Mouse (Mus musculus) hindbrain, embryonic 10.5 days (tissue): ENCODE measurements around the gene Farp1. TPM values are rescaled to one million over a fixed set of nuclear protein-coding genes. Genes with fewer than 3 reads are reported as not detected.
"Not testable (repeated sequence)": the region's sequence is repeated elsewhere in the genome, so short reads cannot be mapped to it uniquely, and the experiment has no call there.

Source experiments
- DNase-seq: peaks from one replicate; pipeline ENCODE4 v3.0.0-alpha.2; 2017; ENCODE audit warnings: low spot score
- H3K27ac ChIP-seq: fragments of 300-500 bp; sonication (generic); 2 replicates; pipeline ENCODE4 v1.5.1; 2016; ENCODE audit warnings: mild to moderate bottlenecking, moderate library complexity
- H3K27me3 ChIP-seq: fragments of 300-500 bp; sonication (generic); 2 replicates; pipeline ENCODE4 v1.6.1; 2016; ENCODE audit warnings: mild to moderate bottlenecking; ENCODE audit not compliant: poor library complexity, insufficient read depth, severe bottlenecking
- H3K36me3 ChIP-seq: fragments of 300-500 bp; sonication (generic); 2 replicates; pipeline ENCODE4 v1.6.1; 2016; ENCODE audit warnings: mild to moderate bottlenecking, moderate library complexity
- H3K4me1 ChIP-seq: fragments of 300-500 bp; sonication (generic); replicated peaks from 2 replicates; pipeline ENCODE4 v1.6.1; 2016; ENCODE audit warnings: mild to moderate bottlenecking
- H3K4me3 ChIP-seq: fragments of 300-500 bp; sonication (generic); 2 replicates; pipeline ENCODE4 v1.5.1; 2016; ENCODE audit warnings: mild to moderate bottlenecking, moderate library complexity
- H3K9me3 ChIP-seq: fragments of 300-500 bp; sonication (generic); 2 replicates; pipeline ENCODE4 v1.6.1; 2016; ENCODE audit warnings: mild to moderate bottlenecking, moderate library complexity
- WGBS: fragments of 180-500 bp; shearing (Covaris S2); methylation state at CpG from one replicate; pipeline ENCODE4 v1.1.7; 2016; 5-methylcytosine and 5-hydroxymethylcytosine counted together
- polyA plus RNA-seq: library from polyadenylated mRNA; unstranded; fragments of >200 nt; fragmentation: Nextera tagmentation; extraction: Ambion mirVana; gene quantifications from 2 replicates; pipeline ENCODE4 v1.2.1, GENCODE M21; 2016

Farp1 gene
- polyA plus RNA-seq, 1 experiment from 2014 or later = 25.2 TPM

DNA sequence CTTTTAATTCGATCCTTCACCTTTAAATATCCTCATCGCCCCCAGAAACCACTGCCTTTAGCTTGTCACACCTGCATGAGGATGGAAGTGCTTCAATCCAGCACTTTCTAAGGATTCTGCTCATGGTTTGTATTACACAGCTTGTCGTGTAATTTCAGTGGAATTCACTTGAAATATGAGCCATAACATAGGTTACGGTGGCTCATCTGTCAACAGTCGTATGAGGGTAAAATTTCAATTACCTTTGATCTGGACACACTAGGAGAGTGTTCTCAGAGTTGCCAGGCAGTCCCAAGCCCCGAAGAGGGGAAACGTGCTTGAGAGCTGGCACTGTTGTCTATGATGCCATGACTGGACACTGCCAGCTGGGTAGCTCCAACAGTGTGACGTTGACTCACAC lies 77.1 kb downstream of the Farp1 start:
- peak overlapping the region; percentile 45; the same call in 1 of the 2 replicates for H3K27ac ChIP-seq
- no peaks in the 10 kb centered on the region for H3K27me3 ChIP-seq
- H3K4me3 ChIP-seq = no peak overlapping the region
- H3K36me3 ChIP-seq = peaks cover 15% of the 10 kb centered on the region
- no peak for DNase-seq
- H3K4me1 ChIP-seq = peaks cover 47% of the 10 kb centered on the region
- WGBS = 75% methylated on average over 8 of the region's 8 CpGs
- no peaks in the 10 kb centered on the region for H3K9me3 ChIP-seq

DNA sequence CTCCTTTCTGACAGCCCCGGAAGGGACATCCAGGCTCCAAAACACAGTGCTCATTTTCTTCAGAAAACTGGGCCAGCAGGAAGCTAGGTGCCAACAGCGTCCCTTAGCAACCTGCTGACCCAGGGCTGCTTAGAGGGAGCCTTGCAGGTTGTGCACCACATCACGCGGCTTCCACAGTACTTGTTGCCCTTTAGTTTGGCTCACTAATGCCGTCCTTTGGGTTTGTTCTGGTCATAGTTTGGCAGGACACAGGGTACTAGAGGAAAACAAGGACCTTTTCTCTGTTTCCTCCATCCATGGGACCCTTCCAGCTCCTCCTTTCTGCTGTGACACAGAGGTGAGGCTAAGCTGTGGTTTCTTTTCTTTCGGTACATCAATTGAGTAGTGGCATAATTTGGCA lies 78.8 kb downstream of the Farp1 start:
- Histone ChIP-seq H3K4me3 (no peak overlapping the region), H3K4me1 (peaks cover 33% of the 10 kb centered on the region), H3K36me3 (peaks cover 16% of the 10 kb centered on the region), H3K9me3 (no peaks in the 10 kb centered on the region), H3K27me3 (no peaks in the 10 kb centered on the region), H3K27ac (no peak overlapping the region)
- no peak for DNase-seq
- 83% methylated on average over 6 of the region's 6 CpGs for WGBS

DNA sequence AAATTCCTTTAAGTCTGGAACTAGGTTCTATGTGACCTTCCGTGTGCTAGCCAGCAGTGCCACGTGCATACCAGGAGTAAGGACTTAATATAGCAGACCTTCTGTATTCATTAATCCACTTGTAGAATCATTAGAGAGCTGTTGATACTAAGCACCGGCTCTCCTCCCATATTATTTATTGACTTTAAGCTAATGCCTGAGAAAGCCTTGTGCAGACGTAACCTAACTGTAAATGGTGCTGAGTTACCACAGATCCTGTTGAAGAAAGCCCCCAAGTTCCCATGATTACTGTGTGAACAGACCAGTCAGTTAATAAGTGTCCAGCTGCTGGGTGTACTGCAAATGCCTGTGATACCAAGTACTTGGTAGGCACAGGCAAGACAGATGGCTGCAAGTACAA lies 81.7 kb downstream of the Farp1 start:
- no peak for DNase-seq
- Histone ChIP-seq H3K9me3 (no peaks in the 10 kb centered on the region), H3K36me3 (peaks cover 26% of the 10 kb centered on the region), H3K4me3 (no peak overlapping the region), H3K4me1 (peaks cover 22% of the 10 kb centered on the region), H3K27me3 (no peaks in the 10 kb centered on the region), H3K27ac (no peak overlapping the region)
- 91% methylated on average over 4 of the region's 4 CpGs for WGBS

- 86% methylated on average over 7 of the region's 7 CpGs for WGBS
- Histone ChIP-seq H3K27me3 (no peaks in the 10 kb centered on the region), H3K4me1 (peaks cover 26% of the 10 kb centered on the region), H3K27ac (no peak overlapping the region), H3K4me3 (no peak overlapping the region), H3K36me3 (peaks cover 19% of the 10 kb centered on the region), H3K9me3 (no peaks in the 10 kb centered on the region)
- no peak for DNase-seq
These were observed 83.9 kb downstream of the Farp1 start for GRCm38 (mm10) chr14:121118860-121119259.

GRCm38 (mm10) chr14:121121664-121122063 lies 86.7 kb downstream of the Farp1 start:
- no peaks in the 10 kb centered on the region for H3K9me3 ChIP-seq
- DNase-seq = no peak
- 90% methylated on average over 3 of the region's 3 CpGs for WGBS
- peaks cover 29% of the 10 kb centered on the region for H3K4me1 ChIP-seq
- no peaks in the 10 kb centered on the region for H3K27me3 ChIP-seq
- H3K4me3 ChIP-seq = no peak overlapping the region
- no peak overlapping the region for H3K27ac ChIP-seq
- H3K36me3 ChIP-seq = peaks cover 13% of the 10 kb centered on the region; the same call in 1 of the 2 replicates

- peaks cover 13% of the 10 kb centered on the region; the same call in 1 of the 2 replicates for H3K36me3 ChIP-seq
- peaks cover 31% of the 10 kb centered on the region for H3K4me1 ChIP-seq
- no peak overlapping the region for H3K4me3 ChIP-seq
- no peak for DNase-seq
- no peaks in the 10 kb centered on the region for H3K27me3 ChIP-seq
- no peak overlapping the region for H3K27ac ChIP-seq
- WGBS = 51% methylated on average over 2 of the region's 2 CpGs
- no peaks in the 10 kb centered on the region for H3K9me3 ChIP-seq
These were observed 87.9 kb downstream of the Farp1 start for GRCm38 (mm10) chr14:121122852-121123251.

GRCm38 (mm10) chr14:121124409-121125010 lies 89.5 kb downstream of the Farp1 start:
- DNase-seq = no peak
- Histone ChIP-seq H3K9me3 (no peaks in the 10 kb centered on the region), H3K36me3 (peaks cover 9% of the 10 kb centered on the region; the same call in 1 of the 2 replicates), H3K27me3 (no peaks in the 10 kb centered on the region), H3K27ac (no peak overlapping the region), H3K4me3 (no peak overlapping the region), H3K4me1 (peaks cover 41% of the 10 kb centered on the region)
- WGBS = 89% methylated on average over 8 of the region's 8 CpGs

- peaks cover 44% of the 10 kb centered on the region for H3K4me1 ChIP-seq
- H3K27me3 ChIP-seq = no peaks in the 10 kb centered on the region
- H3K27ac ChIP-seq = no peak overlapping the region
- H3K4me3 ChIP-seq = no peak overlapping the region
- DNase-seq = no peak
- 0 out of 2 replicates have a peak, but pooled peaks cover 3% of the 10 kb centered on the region for H3K36me3 ChIP-seq
- no peaks in the 10 kb centered on the region for H3K9me3 ChIP-seq
- WGBS = 84% methylated on average over 3 of the region's 3 CpGs
These were observed 90.7 kb downstream of the Farp1 start for GRCm38 (mm10) chr14:121125651-121126050.

DNA sequence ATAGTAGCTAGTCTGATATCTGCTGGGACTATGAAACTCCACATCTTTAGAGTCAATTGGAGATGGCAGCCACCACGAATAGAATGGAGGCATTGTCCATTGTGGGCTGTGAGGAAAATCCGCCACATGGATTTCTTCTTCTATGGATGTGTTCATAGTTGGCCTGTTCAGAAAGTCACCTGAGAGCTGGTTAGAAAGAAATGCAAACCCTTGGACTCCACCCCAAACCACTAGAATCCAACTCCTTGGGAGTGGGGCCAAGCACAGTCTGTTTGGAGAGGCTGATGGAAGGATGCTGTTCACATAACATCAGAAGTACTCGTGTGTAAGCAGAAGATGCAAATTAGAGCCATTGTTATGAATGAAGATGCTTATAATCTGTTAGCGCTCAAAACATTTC lies 91.3 kb downstream of the Farp1 start:
- 91% methylated on average over 4 of the region's 4 CpGs for WGBS
- Histone ChIP-seq H3K27me3 (no peaks in the 10 kb centered on the region), H3K4me3 (no peak overlapping the region), H3K27ac (no peak overlapping the region), H3K4me1 (peaks cover 46% of the 10 kb centered on the region), H3K9me3 (no peaks in the 10 kb centered on the region), H3K36me3 (0 out of 2 replicates have a peak, but pooled peaks cover 3% of the 10 kb centered on the region)
- DNase-seq = no peak

- Histone ChIP-seq H3K4me1 (peaks cover 28% of the 10 kb centered on the region), H3K27ac (peak overlapping the region; percentile 53; the same call in 1 of the 2 replicates), H3K36me3 (0 out of 2 replicates have a peak, but pooled peaks cover 3% of the 10 kb centered on the region), H3K4me3 (no peak overlapping the region), H3K27me3 (no peaks in the 10 kb centered on the region), H3K9me3 (no peaks in the 10 kb centered on the region)
- no peak for DNase-seq
- WGBS = 38% methylated on average over 20 of the region's 20 CpGs
These were observed 94.1 kb downstream of the Farp1 start for GRCm38 (mm10) chr14:121128858-121129800.

- not testable (repeated sequence) for H3K36me3 ChIP-seq, DNase-seq, H3K4me3 ChIP-seq, H3K9me3 ChIP-seq, H3K27me3 ChIP-seq
- Histone ChIP-seq H3K4me1 (peaks cover 29% of the 10 kb centered on the region), H3K27ac (peak overlapping the region; percentile 17; the same call in 1 of the 2 replicates)
- 40% methylated on average over 1 of the region's 1 CpGs for WGBS
These were observed 95.4 kb downstream of the Farp1 start for GRCm38 (mm10) chr14:121130351-121130750.

GRCm38 (mm10) chr14:121134414-121134813 lies 99.4 kb downstream of the Farp1 start:
- no peak for DNase-seq
- Histone ChIP-seq H3K9me3 (no peaks in the 10 kb centered on the region), H3K4me3 (no peak overlapping the region), H3K27ac (no peak overlapping the region), H3K27me3 (no peaks in the 10 kb centered on the region), H3K4me1 (peaks cover 25% of the 10 kb centered on the region), H3K36me3 (0 out of 2 replicates have a peak, but pooled peaks cover 4% of the 10 kb centered on the region)
- WGBS = 51% methylated on average over 3 of the region's 3 CpGs
